Mouse (Mus musculus) ovary, adult 18-20 months (tissue): Measurements from ENCODE around the gene Cyth4.

ENCODE experiments used
- DNase-seq: peaks from one replicate; pipeline ENCODE4 v3.0.0; 2022; ENCODE audit warnings: low spot score, mixed read lengths

Cyth4 gene

DNA sequence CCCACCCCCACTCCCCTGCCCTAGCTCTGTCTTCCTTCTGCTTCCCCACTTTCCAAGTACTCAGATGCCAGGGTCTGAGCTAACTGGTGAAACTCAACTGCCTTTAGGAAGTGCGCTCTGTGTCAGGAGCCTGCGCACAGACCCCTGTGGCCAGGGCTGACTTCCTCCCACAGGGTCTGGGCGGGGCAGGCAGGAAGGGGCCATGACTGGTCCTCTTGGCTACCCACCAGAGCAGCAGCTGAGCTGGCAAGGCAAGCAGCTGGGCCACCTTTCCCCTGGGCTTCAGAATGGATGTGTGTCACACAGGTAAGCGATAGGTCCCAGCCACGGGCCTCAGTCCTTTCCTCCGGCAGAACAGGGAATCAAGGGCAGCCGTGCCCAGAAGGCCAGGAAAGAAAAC, at the start of gene Cyth4:
Gene Cyth4 (plus strand): TSS at position 134 of the 400 bp plus-strand sequence.
- no peak for DNase-seq

DNA sequence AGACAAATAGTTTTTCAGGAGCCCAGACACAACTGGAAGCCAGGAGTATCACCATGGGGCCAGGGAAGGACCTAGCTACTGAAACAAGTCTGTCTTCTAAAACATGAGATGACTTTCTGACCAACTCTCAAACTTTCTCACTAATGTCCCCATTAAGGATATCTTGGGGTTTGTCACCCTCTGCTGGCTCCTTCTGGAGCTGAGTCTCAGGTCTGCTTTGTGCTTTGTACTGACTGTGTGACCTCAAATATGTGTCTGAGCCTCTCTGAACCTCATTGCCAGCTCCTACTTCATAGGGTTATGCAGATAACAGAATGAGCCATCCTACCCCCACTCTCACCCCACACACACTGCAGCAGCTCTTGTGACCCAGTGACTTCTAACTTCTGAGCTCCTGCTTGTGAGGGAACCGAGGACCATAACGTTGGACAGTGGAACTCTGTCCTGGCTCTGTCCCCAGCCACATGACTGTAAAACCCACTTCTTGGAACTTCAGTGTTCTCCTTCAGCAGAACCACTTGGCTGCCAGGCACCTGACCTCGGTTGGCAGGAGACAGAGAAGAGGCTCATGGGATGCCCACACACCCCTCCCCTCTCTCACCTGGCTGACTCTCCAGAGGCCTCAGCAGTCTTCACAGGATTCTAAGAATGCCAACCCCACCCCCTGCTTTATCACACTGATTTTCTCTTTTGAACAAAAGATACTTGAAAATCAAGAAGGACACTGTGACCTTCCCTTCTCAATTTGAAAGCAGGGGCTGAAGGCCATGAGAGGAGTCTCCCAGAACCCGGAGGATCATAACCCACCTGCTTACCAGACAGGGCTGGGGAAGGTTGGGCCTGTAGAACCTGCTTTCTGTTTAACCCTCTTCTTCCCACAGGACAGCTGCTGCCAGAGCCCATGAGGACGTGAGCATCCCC, 49.2 kb upstream of the Cyth4 start:
- peak; percentile 62 for DNase-seq

DNA sequence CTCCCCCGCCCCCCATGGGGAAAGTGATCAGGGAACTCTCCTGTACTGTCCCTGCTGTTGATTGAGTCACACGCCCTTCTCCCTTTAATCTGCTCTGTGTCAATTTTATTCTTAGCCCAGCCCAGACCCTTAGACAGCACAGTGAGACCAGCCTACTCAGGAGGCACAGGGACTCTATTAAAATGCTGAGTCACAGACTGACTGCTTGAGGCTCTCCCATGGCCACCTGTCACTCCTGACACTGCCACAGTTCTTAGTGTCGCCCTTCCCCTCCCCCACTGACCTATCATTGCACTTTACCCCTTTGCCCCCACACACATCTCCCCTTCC, 48.5 kb upstream of the Cyth4 start:
- DNase-seq = no peak

DNA sequence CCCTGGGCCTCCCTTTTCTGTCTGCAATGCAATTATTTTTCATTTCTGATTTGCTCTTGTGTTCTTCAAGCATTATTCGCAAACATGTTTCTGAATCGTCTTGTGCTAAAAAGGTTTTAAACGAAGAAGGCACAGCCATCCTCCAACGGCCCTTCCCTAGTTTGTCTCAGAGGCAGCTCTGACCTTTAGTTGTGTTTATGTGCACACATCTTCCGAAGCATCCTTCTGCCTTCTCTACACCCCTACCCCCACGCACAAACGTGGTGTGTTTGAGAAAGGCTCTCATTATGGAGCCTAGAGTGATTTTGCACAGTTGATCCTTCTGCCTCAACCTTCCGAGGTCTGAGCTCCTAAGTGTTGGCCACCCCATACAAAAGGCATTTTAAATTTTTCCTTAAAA, 48.1 kb upstream of the Cyth4 start:
- no peak for DNase-seq

DNA sequence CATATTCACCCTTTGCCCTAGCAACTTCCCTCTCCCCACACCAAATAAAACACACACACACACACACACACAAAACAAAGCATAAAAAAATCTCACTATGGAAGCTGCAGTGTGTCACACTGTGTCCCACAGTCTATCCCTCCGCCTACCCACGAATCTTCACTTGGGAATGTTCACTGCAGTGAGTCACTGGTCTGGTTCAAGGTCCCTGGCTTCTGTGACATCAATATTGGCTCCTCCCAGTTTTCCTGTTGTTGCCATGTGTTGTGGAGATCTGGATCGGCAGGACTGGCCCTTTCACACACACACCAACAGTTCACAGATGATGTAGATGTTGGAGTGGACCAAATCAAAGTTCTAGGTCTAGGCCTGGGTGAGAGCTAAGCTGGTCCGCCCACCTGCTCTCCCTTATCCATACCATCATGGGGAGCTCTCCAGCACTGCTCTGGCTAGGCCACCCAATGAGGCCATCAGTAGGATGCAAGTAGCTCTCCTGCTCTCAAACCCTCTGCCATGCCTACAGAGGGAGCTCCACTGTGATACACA, 47.6 kb upstream of the Cyth4 start:
- no peak for DNase-seq

DNA sequence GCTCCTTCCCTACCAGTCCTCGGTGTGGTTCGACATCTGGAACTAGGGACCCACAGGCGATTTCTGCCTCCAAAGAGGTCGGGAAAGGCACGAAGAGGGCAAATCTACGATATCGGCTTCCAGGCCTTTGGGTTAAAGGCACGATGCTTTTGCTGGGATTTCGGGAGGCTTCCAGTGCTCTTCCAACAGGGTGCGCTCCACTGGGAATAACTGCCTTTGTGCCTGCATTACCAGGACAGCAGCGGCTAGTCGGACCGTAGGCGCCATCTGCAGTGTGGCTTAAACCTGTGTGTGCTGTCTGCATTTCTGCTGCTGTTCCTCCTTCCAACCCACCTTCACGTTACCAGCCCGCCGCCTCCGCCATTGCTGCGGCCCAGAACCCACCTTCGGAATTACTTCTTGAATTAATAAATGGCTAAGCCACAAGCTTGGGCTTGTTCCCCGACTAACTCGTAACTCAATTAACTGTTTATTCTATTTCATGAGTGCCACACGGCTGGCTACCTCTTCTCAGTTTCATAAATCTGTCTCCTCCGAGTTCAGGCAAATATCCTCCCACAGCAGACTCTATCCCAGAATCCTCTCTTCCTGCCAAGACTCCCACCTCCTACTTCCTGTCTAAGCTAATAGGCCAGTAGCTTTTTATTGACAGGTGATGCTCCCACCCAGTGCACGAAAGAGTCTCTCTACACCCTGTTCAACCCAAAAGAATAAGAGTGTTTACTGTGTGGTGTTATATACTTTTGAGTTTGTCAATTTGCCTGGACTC, 42.1 kb upstream of the Cyth4 start:
- DNase-seq = no peak

DNA sequence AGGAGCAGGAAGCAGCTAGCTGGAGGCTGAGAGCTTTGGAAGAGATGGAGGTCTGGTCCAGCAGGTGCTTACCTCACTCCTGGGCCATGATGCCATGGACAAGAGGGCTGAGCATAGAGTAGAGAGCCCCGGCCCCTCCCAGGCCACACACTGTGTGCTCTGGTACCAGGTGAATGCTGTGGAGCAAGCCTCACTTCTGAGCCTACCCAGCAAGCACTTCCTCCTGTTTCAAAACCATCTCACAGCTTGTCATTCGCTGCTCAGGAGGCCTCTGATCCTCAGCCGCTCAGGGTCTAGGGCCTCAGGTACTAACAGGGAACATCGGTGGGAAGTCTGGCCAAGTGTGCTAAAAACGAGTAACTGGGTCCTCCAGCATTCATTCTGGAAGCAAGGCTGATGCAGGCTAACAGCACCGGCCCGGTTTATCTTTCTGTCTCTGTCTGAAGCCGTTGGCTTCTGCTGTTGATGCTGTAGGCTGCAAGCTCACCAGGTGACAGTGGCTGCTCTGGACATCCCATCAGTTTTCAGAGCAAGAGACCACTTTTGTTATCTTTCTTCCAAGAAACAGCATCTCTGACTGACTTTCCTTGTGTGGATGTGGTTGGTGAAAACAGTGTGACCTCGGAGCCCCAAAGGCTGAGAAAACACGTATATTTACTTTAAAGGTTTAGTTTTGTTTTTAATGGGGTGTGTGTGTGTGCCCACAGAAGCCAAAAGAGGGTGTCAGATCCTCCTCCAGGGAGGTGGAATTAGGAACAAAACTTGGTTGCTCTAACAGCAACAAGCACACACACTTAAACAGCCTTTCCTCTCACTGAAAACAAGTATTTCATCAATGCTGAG, 38.9 kb upstream of the Cyth4 start:
- no peak for DNase-seq

DNA sequence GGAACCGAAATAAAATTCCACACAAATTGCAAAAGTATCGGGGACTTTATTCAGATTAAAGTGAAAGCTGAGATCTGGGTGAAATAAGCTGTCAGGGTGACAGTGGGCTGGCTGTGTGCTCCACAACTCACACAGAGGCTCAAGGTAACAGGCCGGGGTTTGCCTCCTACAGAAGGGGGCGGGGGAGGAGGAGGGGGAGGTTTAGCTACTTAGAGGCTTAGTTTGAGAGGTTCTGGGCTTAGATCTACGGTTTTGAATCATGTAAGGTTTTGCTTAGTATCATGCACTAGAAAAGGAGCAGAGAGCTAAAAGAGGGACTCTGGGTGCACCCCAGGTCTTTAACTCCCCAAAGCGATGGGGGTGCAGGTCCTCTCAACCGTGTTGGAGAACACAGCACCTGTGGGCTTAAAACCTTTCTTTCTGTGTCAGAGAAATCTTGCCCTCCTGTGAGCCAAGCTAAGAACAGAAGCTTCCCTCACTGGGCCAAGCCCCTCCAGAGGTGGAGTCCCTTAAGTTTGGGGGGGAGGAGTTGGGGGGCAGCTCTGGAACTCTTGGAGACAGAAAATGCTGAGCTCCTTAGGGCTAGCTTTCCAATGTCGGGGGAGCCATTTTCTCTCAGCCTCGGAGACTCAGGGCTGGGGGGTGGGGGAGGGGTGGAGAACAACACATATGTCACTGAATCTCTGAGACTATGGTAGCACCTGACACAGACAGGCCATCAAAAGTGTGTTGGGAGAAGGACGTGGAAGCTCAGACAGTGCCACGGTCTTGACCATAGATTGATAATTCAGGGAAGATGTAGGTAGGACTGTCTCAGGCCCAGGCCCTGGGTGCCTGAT, 37.5 kb upstream of the Cyth4 start:
- no peak for DNase-seq

GRCm38 (mm10) chr15:78563344-78563743, 33.5 kb upstream of the Cyth4 start:
- DNase-seq = no peak

DNA sequence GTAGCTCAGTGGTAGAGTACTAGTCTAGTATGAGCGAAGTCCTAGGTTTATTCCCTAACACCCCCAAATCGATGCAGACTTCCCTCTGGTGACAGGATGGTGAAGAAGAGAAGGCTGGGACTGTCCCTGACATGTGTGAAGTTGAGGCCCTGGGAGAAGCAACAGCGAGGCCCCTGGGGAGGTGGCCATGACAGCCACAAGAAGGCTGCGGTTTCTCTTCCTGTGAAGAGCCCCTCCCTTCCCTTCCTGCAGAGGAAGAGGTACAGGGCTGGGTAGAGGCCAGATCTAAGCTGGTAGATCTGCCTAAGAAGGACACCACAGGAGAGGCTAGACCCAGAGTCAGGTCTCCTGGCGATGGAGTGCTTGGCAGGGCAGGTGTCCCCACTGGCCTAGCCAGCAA, 32.9 kb upstream of the Cyth4 start:
- no peak for DNase-seq

DNA sequence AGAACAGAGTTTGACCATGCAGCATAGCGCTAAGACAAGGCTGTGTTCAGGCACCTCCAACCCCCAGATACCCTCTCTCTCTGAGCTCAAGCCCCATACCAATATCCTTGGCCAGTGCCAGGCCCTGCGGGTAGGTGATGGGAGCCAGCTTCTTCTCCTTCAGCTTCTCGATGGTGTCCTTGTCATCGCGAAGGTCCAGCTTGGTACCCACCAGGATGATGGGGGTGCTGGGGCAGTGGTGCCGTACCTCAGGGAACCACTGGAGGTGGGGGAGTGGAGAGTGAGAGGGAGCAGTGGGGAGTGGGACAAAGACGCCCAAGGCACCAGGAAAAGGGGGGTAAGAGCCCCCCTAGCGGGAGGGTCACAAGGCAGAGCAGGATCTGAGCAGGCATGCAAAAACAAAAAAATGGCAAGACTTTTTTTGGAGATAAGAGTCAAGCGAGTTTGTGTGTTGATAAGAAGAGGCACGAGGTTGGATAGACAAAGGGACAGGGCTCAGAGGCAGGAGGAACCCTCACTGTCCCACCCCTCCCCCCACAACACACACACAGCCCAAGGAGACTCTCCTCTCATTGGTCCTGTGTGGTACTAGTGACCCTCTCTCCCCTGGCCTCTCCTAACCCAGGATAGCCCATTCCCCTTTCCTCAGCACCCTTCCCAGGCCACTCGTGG, 31.9 kb upstream of the Cyth4 start:
- DNase-seq = no peak

GRCm38 (mm10) chr15:78567608-78568120, 29.2 kb upstream of the Cyth4 start:
- DNase-seq = no peak

DNA sequence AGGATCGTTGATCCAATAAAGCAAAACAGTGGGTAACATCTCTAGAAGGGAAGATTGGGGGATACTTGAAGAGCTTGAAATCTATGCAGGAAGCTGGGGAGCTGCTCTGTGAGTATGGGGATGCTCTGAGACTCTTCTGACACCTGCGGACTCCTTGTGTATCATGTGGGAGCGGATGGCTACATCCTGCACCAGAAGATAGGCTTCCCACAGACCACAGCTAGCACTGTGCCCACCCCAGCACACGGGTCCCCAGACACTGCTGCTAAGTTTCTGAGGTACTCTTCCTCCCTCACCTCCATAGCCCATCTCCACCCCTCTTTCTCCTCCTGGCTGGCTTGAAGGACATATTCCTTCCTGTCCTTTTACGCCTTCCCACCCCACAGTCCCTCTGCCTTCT, 26.7 kb upstream of the Cyth4 start:
- no peak for DNase-seq

GRCm38 (mm10) chr15:78571554-78572269, 25.1 kb upstream of the Cyth4 start:
- DNase-seq = no peak

- no peak for DNase-seq
Observed at GRCm38 (mm10) chr15:78572270-78572600, 24.6 kb upstream of the Cyth4 start.

- no peak for DNase-seq
Observed at GRCm38 (mm10) chr15:78572658-78573397, 24.0 kb upstream of the Cyth4 start, which contains the start of gene Rac2. Gene Rac2, minus strand, starts transcription at chr15:78572783.

GRCm38 (mm10) chr15:78576284-78576810, 20.5 kb upstream of the Cyth4 start:
- DNase-seq = no peak

DNA sequence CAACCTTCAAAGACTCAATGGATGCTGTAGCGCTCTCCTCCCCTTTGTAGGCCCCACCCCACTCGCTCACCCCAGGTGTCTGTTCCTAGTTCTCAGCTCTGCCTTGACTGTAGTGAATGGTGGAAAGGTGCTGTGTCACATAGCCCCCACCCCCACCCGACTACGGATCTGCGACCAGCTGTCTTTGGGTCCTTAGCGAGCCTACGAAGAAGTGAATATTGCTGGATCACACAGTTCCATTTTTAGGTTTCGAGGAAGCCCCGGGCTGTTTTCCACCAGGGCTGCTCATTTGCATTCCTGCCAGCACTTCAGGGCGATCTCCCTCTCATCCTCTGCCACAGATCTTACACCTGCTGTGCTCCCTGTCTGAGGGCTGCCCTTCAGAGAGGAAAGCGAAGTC, 13.5 kb upstream of the Cyth4 start:
- no peak for DNase-seq

- DNase-seq = no peak
Observed at GRCm38 (mm10) chr15:78585404-78585803, 11.4 kb upstream of the Cyth4 start.
